25 mouse cellular contexts compared by ENCODE assay signal in the genomic region with DNA sequence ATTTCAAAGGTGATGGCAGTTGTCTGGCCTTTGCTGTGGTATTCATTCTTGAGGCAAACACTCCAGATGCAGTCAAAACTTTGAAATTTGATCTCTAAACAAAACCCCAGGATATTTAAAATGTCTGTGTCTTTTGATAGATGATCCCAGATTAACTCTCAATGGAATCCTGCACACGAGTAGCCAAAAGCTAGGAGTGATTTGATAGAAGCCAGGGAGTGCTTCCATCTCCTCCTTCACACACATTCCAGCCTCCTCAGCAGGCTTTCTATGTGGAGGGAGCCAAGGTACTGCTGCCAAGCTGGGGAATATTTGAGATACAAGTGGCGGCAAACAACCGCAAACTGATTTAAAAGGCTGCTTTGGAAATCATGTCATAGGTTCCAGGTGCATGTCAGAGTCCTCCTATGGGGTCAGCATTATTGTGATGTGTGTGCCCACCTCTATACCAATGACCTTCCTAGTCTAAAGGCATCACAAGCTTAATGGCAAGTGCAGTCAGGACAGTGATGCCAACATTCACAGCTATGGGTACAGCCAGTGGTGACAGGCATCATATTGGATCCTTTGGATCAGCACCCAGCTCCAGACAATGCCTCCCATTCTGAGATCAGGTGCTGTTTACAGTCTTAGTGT. TPM values are rescaled to one million over a fixed set of nuclear protein-coding genes. Genes with fewer than 3 reads are reported as not detected.
DNase-seq lines count a peak whose midpoint lies in the region; ATAC-seq and TF ChIP-seq lines count a peak whose summit lies in the region.
"Had no signal": no experiment of that assay in that cellular context is flagged by ENCODE, and none has a peak within 500 bp of the region (broad histone marks: within the 10 kb centered on the region; RNA-seq: fewer than 3 reads in every experiment).

No protein-coding gene starts in this region.

- DNase-seq in kidney, postnatal 0 days (ENCODE audit: low spot score), result peak; percentile 65
- no peak for DNase-seq in kidney, postnatal 36 days
- DNase-seq in NIH3T3 (ENCODE audit: low read depth), result peak; percentile 37
- DNase-seq in lung, embryonic 14.5 days, result peak; percentile 45
- peak; percentile 36 for DNase-seq in lung, postnatal 25 days (ENCODE audit: low spot score)
- no peak for DNase-seq in natural killer cell, adult 2 months (ENCODE audit: low spot score in 2 of 2)
- no peak for DNase-seq in cerebellum, adult 9-11 months
- no peak for DNase-seq in spleen, postnatal 14 days (ENCODE audit: low spot score in 2 of 2)
- DNase-seq: adrenal gland, adult 2 months; adrenal gland, postnatal 25 days; B cell, adult 2 months; cerebellum, adult 2 months; cerebellum, postnatal 14 days; embryo, embryonic 11 days; gastrocnemius, postnatal 36 days had no signal

- TF ChIP-seq CTCF in kidney, postnatal 0 days (IDR thresholded peaks at IDR 0.05; ENCODE audit: low read depth), result no peak
- TF ChIP-seq CTCF in lung, embryonic 14.5 days (IDR thresholded peaks at IDR 0.05; ENCODE audit: low read depth), result no peak

- H3K4me3 ChIP-seq in kidney, postnatal 0 days (replicated peaks; ENCODE audit: low read depth, low read length), result no peak overlapping the region
- no peak overlapping the region for H3K4me3 ChIP-seq in lung, embryonic 14.5 days (ENCODE audit: low read depth, low read length)
- H3K4me3 ChIP-seq: embryonic facial prominence, embryonic 15.5 days; erythroblast, embryonic 14.5 days; forebrain, embryonic 15.5 days; heart, embryonic 10.5 days; heart, embryonic 15.5 days; hindbrain, embryonic 15.5 days had no signal

- H3K9me3 ChIP-seq in kidney, postnatal 0 days (replicated peaks; ENCODE audit: low read length), result no peaks in the 10 kb centered on the region
- no peaks in the 10 kb centered on the region for H3K9me3 ChIP-seq in lung, embryonic 14.5 days (ENCODE audit: low read depth, low read length)
- H3K9me3 ChIP-seq: embryonic facial prominence, embryonic 15.5 days; forebrain, embryonic 15.5 days; heart, embryonic 10.5 days; heart, embryonic 15.5 days; hindbrain, embryonic 15.5 days had no signal

- no peaks in the 10 kb centered on the region for H3K4me1 ChIP-seq in kidney, postnatal 0 days (replicated peaks; ENCODE audit: insufficient read depth, low read length)
- H3K4me1 ChIP-seq in lung, embryonic 14.5 days (ENCODE audit: insufficient read depth), result peaks cover 9% of the 10 kb centered on the region; the same call in 1 of the 2 replicates
- H3K4me1 ChIP-seq: heart, embryonic 10.5 days had no signal

- H3K4me2 ChIP-seq in kidney, postnatal 0 days (ENCODE audit: low read length), result no peak overlapping the region
- H3K4me2 ChIP-seq in lung, embryonic 14.5 days, result no peak overlapping the region
- H3K4me2 ChIP-seq: embryonic facial prominence, embryonic 15.5 days; forebrain, embryonic 15.5 days; heart, embryonic 15.5 days; hindbrain, embryonic 15.5 days had no signal

- no peaks in the 10 kb centered on the region for H3K27me3 ChIP-seq in kidney, postnatal 0 days (ENCODE audit: insufficient read depth, low read length)
- H3K27me3 ChIP-seq in lung, embryonic 14.5 days (ENCODE audit: insufficient read depth, low read length), result no peaks in the 10 kb centered on the region
- H3K27me3 ChIP-seq: embryonic facial prominence, embryonic 15.5 days; forebrain, embryonic 15.5 days; heart, embryonic 15.5 days; Patski had no signal

- no peaks in the 10 kb centered on the region for H3K36me3 ChIP-seq in kidney, postnatal 0 days (ENCODE audit: insufficient read depth, low read length)
- no peaks in the 10 kb centered on the region for H3K36me3 ChIP-seq in lung, embryonic 14.5 days (ENCODE audit: insufficient read depth)
- H3K36me3 ChIP-seq: embryonic facial prominence, embryonic 15.5 days; forebrain, embryonic 15.5 days; G1E; heart, embryonic 10.5 days; heart, embryonic 15.5 days; hindbrain, embryonic 15.5 days had no signal

- H3K27ac ChIP-seq in kidney, postnatal 0 days, result no peak overlapping the region
- no peak overlapping the region for H3K27ac ChIP-seq in lung, embryonic 14.5 days (ENCODE audit: low read depth)
- H3K27ac ChIP-seq: embryonic facial prominence, embryonic 15.5 days; forebrain, embryonic 15.5 days; heart, embryonic 10.5 days; heart, embryonic 15.5 days; hindbrain, embryonic 15.5 days had no signal

- WGBS in kidney, postnatal 0 days, result 57% methylated on average over 3 of the region's 3 CpGs
- WGBS in lung, embryonic 14.5 days, result 34% methylated on average over 3 of the region's 3 CpGs

- no peak for ATAC-seq in kidney, postnatal 0 days (replicated peaks; ENCODE audit: low FRiP score, low read depth)
- ATAC-seq in lung, embryonic 14.5 days (ENCODE audit: insufficient read depth), result no peak
- ATAC-seq: activated CD4-positive, CD25-positive, alpha-beta regulatory T cell, adult 4 months; CD4-positive, CD25-positive, alpha-beta regulatory T cell, adult 4 months; forebrain, embryonic 15.5 days; Patski had no signal

- H3K9ac ChIP-seq in kidney, postnatal 0 days (ENCODE audit: low read depth, low read length), result no peak overlapping the region
- H3K9ac ChIP-seq in lung, embryonic 14.5 days, result no peak overlapping the region
- H3K9ac ChIP-seq: embryonic facial prominence, embryonic 15.5 days; forebrain, embryonic 15.5 days; heart, embryonic 15.5 days; hindbrain, embryonic 15.5 days had no signal

RNA-seq across cellular contexts. Expression of gene Stard13, which starts 39.6 kb away (rescaled TPM):
- polyA plus RNA-seq in kidney, postnatal 0 days (2015; fragmentation: Nextera tagmentation; extraction: Ambion mirVana), result 7.8 and 9.4 TPM in 2 replicates
- polyA plus RNA-seq in lung, embryonic 14.5 days (2014; fragmentation: Nextera tagmentation; extraction: Ambion mirVana), result 14.4 and 14.5 TPM in 2 replicates
- polyA plus RNA-seq: activated CD4-positive, CD25-positive, alpha-beta regulatory T cell, adult 4 months; CD4-positive, CD25-positive, alpha-beta regulatory T cell, adult 4 months; G1E had no signal

Comparison
In these comparisons a context has a peak if more than half of its experiments do, and no peak if none do; other contexts are left out.
1. DNase-seq: peak in kidney, postnatal 0 days (single experiment), NIH3T3 (single experiment), lung, embryonic 14.5 days (single experiment) and lung, postnatal 25 days (single experiment); none in kidney, postnatal 36 days (0 of 2), natural killer cell, adult 2 months (0 of 2), cerebellum, adult 9-11 months (single experiment) and spleen, postnatal 14 days (0 of 2).